Mouse (Mus musculus) stomach, postnatal 0 days (tissue): ENCODE measurements around the gene Tnfsf11.

ENCODE experiments used
- CTCF ChIP-seq: IDR thresholded peaks from 2 replicates; pipeline ENCODE4 v1.5.1; 2016; ENCODE audit warnings: antibody characterized with exemption, low read depth, mild to moderate bottlenecking, moderate library complexity
- EP300 ChIP-seq: optimal IDR thresholded peaks from 2 replicates; pipeline ENCODE3; 2016; ENCODE audit warnings: antibody characterized with exemption

DNA sequence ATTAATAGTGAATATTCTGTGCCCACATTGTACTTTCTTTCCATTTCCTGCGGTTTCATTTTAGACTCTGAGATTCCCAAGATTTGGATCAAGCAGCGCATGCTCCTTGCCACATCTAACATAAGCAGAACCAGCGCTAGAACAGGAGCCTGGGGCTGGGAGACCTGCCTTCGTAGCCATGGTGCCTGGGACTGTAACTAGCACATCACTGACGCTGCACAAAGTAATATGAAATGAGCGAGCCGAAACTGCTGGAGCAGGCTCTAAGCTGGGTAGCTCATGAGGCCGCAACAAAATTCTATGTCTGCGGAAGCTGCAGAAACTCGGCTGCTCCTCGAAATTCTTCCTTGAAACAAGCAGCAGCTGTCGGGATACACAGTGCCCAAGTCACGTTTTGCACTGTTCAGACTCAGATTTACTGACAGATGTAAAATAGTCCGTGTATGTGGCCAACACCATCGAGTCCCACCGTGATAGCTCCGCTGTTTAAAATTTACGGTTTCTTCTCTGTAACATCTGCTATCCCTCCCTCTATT is 31.4 kb downstream of the Tnfsf11 start:
- no peak for TF ChIP-seq CTCF
- TF ChIP-seq EP300, result no peak
